In the genomic region with DNA sequence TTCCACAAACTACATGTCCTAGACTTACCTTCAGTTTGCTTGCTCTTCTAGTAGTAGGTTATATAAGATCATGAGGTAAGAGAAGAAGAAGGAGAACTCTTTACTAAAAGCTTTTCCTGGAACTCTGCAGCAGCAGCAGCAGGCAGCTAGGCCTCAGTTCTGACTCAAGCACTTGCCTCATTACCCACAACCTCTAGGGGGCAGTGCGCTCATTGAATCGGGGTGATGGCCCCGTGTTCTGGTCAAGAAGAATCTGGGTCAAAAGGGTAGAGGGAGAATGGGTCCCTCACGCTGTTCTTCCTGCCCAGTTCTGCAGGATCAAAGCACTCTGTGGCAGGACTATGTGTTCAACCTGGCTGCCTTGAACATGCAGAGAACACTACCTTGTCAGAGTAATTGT, we compare ENCODE assay signal across 9 mouse cellular contexts.
DNase-seq lines count a peak whose midpoint lies in the region; ATAC-seq and TF ChIP-seq lines count a peak whose summit lies in the region.
"Had no signal": no experiment of that assay in that cellular context is flagged by ENCODE, and none has a peak within 500 bp of the region (broad histone marks: within the 10 kb centered on the region; RNA-seq: fewer than 3 reads in every experiment).

No protein-coding gene starts in this region.

- DNase-seq in cerebellum, adult 2 months = no peak
- no peak for DNase-seq in cerebellum, adult 8-10 months
- peak; percentile 27 for DNase-seq in lung, embryonic 14.5 days
- DNase-seq in lung, adult 18-20 months = no peak
- peak; percentile 14 for DNase-seq in splenic B cell, adult 2 months (ENCODE audit: low read depth, low spot score)
- no peak for DNase-seq in layer of hippocampus, postnatal 25 days (ENCODE audit: extremely low spot score in 1 of 2, low spot score in 1 of 2)

- H3K27ac ChIP-seq in cerebellum, adult 2 months (ENCODE audit: insufficient read depth, low read length) = no peak overlapping the region
- no peak overlapping the region for H3K27ac ChIP-seq in lung, embryonic 14.5 days (ENCODE audit: low read depth)
- no peak overlapping the region for H3K27ac ChIP-seq in bone marrow, adult 2 months (ENCODE audit: control insufficient read depth, insufficient read depth, low read depth, low read length, poor library complexity)
- H3K27ac ChIP-seq: macrophage had no signal

- 0 out of 2 replicates have a peak, but pooled peaks have one; percentile 7 for TF ChIP-seq CTCF in cerebellum, adult 2 months (IDR thresholded peaks at IDR 0.05; ENCODE audit: borderline replicate concordance, insufficient read depth, low read depth, low read length)
- TF ChIP-seq CTCF in lung, embryonic 14.5 days (IDR thresholded peaks at IDR 0.05; ENCODE audit: low read depth) = peak; percentile 46
- TF ChIP-seq CTCF in bone marrow, adult 2 months (IDR thresholded peaks at IDR 0.05; ENCODE audit: control insufficient read depth, insufficient read depth, low read length) = peak; percentile 49; the same call in 1 of the 2 replicates

- no peaks in the 10 kb centered on the region for H3K9me3 ChIP-seq in lung, embryonic 14.5 days (ENCODE audit: low read depth, low read length)

- H3K9ac ChIP-seq in lung, embryonic 14.5 days = no peak overlapping the region

- H3K36me3 ChIP-seq in lung, embryonic 14.5 days (ENCODE audit: insufficient read depth) = no peaks in the 10 kb centered on the region
- no peaks in the 10 kb centered on the region for H3K36me3 ChIP-seq in splenic B cell, adult 2 months (ENCODE audit: control insufficient read depth, insufficient read depth, low read length, poor library complexity, severe bottlenecking)

- no peaks in the 10 kb centered on the region for H3K4me1 ChIP-seq in cerebellum, adult 2 months (ENCODE audit: control insufficient read depth, insufficient read depth, low read length)
- no peaks in the 10 kb centered on the region for H3K4me1 ChIP-seq in lung, embryonic 14.5 days (ENCODE audit: insufficient read depth)
- no peaks in the 10 kb centered on the region for H3K4me1 ChIP-seq in bone marrow, adult 2 months (ENCODE audit: control insufficient read depth, insufficient read depth, low read length)

- 23% methylated on average over 4 of the region's 4 CpGs for WGBS in cerebellum, adult 2 months
- 36% methylated on average over 4 of the region's 4 CpGs for WGBS in lung, embryonic 14.5 days
- WGBS in bone marrow, adult 2 months = 35% methylated on average over 4 of the region's 4 CpGs

- H3K4me2 ChIP-seq in lung, embryonic 14.5 days = no peak overlapping the region

- ATAC-seq in lung, embryonic 14.5 days (ENCODE audit: insufficient read depth) = no peak
- ATAC-seq in cerebellum, adult (ENCODE audit: insufficient number of reproducible peaks, low FRiP score, low TSS enrichment) = no peak

- no peaks in the 10 kb centered on the region for H3K27me3 ChIP-seq in cerebellum, adult 2 months (ENCODE audit: control insufficient read depth, insufficient read depth, low read length)
- no peaks in the 10 kb centered on the region for H3K27me3 ChIP-seq in lung, embryonic 14.5 days (ENCODE audit: insufficient read depth, low read length)
- H3K27me3 ChIP-seq in splenic B cell, adult 2 months (ENCODE audit: control insufficient read depth, insufficient read depth, low read length, poor library complexity, severe bottlenecking) = no peaks in the 10 kb centered on the region

- H3K4me3 ChIP-seq in cerebellum, adult 2 months (replicated peaks; ENCODE audit: insufficient read depth, low read depth, low read length) = no peak overlapping the region
- no peak overlapping the region for H3K4me3 ChIP-seq in lung, embryonic 14.5 days (ENCODE audit: low read depth, low read length)
- H3K4me3 ChIP-seq in bone marrow, adult 2 months (replicated peaks; ENCODE audit: control insufficient read depth, low read depth, low read length) = no peak overlapping the region

- no peak for TF ChIP-seq POLR2A in cerebellum, adult 2 months (IDR thresholded peaks at IDR 0.05; ENCODE audit: borderline replicate concordance, insufficient read depth, low read length)
- no peak for TF ChIP-seq POLR2A in bone marrow, adult 2 months (IDR thresholded peaks at IDR 0.05; ENCODE audit: borderline replicate concordance, control insufficient read depth, low read depth, low read length)

Comparison
In these comparisons a context has a peak if more than half of its experiments do, and no peak if none do; other contexts are left out.
1. DNase-seq: peak in lung, embryonic 14.5 days (single experiment) and splenic B cell, adult 2 months (single experiment); none in cerebellum, adult 2 months (0 of 2), cerebellum, adult 8-10 months (single experiment), lung, adult 18-20 months (0 of 2) and layer of hippocampus, postnatal 25 days (0 of 2).
2. Peak in every context shown above with its lines, with median percentiles within 50 percentile points of each other: CTCF ChIP-seq.